Mouse (Mus musculus) liver, embryonic 11.5 days (tissue): ENCODE data around the gene Rnf43. TPM values are rescaled to one million over a fixed set of nuclear protein-coding genes. Genes with fewer than 3 reads are reported as not detected.

Source experiments
- ATAC-seq: fragments of 200-750 bp; cut with Nextera tagmentation; replicated peaks from 2 replicates; pipeline ENCODE4 v1.8.0; 2017; ENCODE audit warnings: moderate number of reproducible peaks, mild to moderate bottlenecking, moderate TSS enrichment, moderate library complexity; ENCODE audit not compliant: low FRiP score
- DNase-seq: peaks from one replicate; pipeline ENCODE4 v3.0.0-alpha.2; 2017; ENCODE audit warnings: low spot score
- H3K27ac ChIP-seq: fragments of 300-500 bp; sonication (generic); 2 replicates; pipeline ENCODE4 v1.5.1; 2014; ENCODE audit warnings: mild to moderate bottlenecking, low read depth, low read length, control low read depth
- H3K27me3 ChIP-seq: fragments of 300-500 bp; sonication (generic); replicated peaks from 2 replicates; pipeline ENCODE4 v1.6.1; 2014; ENCODE audit warnings: low read length, mixed read lengths; ENCODE audit not compliant: control insufficient read depth, insufficient read depth
- H3K36me3 ChIP-seq: fragments of 300-500 bp; sonication (generic); 2 replicates; pipeline ENCODE4 v1.6.1; 2014; ENCODE audit warnings: mild to moderate bottlenecking, low read length, moderate library complexity, mixed read lengths; ENCODE audit not compliant: control insufficient read depth, insufficient read depth
- H3K4me1 ChIP-seq: fragments of 300-500 bp; sonication (generic); replicated peaks from 2 replicates; pipeline ENCODE4 v1.6.1; 2014; ENCODE audit warnings: low read length, mixed read lengths; ENCODE audit not compliant: control insufficient read depth, insufficient read depth
- H3K4me2 ChIP-seq: fragments of 300-500 bp; sonication (generic); 2 replicates; pipeline ENCODE4 v1.6.1; 2014; ENCODE audit warnings: mild to moderate bottlenecking, control low read depth, moderate library complexity
- H3K4me3 ChIP-seq: fragments of 300-500 bp; sonication (generic); 2 replicates; pipeline ENCODE4 v1.5.1; 2014; ENCODE audit warnings: low read depth, low read length, control low read depth
- H3K9ac ChIP-seq: fragments of 300-500 bp; sonication (generic); 2 replicates; pipeline ENCODE4 v1.6.1; 2014; ENCODE audit warnings: low read depth, low read length, control low read depth
- H3K9me3 ChIP-seq: fragments of 300-500 bp; sonication (generic); 2 replicates; pipeline ENCODE4 v1.6.1; 2016; ENCODE audit warnings: low read length, inconsistent platforms, mixed read lengths; ENCODE audit not compliant: control insufficient read depth
- WGBS: fragments of 180-500 bp; shearing (Covaris S2); extraction: QIAGEN DNeasy Blood & Tissue Kit; methylation state at CpG from one replicate; pipeline ENCODE4 v1.1.7; 2014; 5-methylcytosine and 5-hydroxymethylcytosine counted together
- polyA plus RNA-seq: library from polyadenylated mRNA; unstranded; fragments of >200 nt; fragmentation: Nextera tagmentation; extraction: Ambion mirVana; gene quantifications from 2 replicates; pipeline ENCODE4 v1.2.1, GENCODE M21; 2014

The Rnf43 gene
- polyA plus RNA-seq, 1 experiment from 2014 or later: 10.0 TPM

- Histone ChIP-seq H3K4me1 (peaks cover 46% of the 10 kb centered on the region), H3K4me2 (peak overlapping the region; percentile 92), H3K27me3 (no peaks in the 10 kb centered on the region), H3K9me3 (no peaks in the 10 kb centered on the region), H3K9ac (peak overlapping the region; percentile 77), H3K4me3 (no peak overlapping the region), H3K27ac (peak overlapping the region; percentile 96), H3K36me3 (peaks cover 17% of the 10 kb centered on the region)
- ATAC-seq (no peak), DNase-seq (no peak)
- WGBS: 49% methylated on average over 6 of the region's 6 CpGs
These were observed 73.2 kb downstream of the Rnf43 start for GRCm38 (mm10) chr11:87735691-87736090.

- peak overlapping the region; percentile 97 for H3K4me3 ChIP-seq
- DNase-seq: peak; percentile 73
- no peaks in the 10 kb centered on the region for H3K9me3 ChIP-seq
- H3K27ac ChIP-seq: peak overlapping the region; percentile 96
- H3K9ac ChIP-seq: peak overlapping the region; percentile 77
- peaks cover 41% of the 10 kb centered on the region for H3K4me1 ChIP-seq
- no peaks in the 10 kb centered on the region for H3K27me3 ChIP-seq
- ATAC-seq: peak; percentile 80
- H3K36me3 ChIP-seq: peaks cover 12% of the 10 kb centered on the region
- WGBS: 2% methylated on average over 31 of the region's 31 CpGs
- peak overlapping the region; percentile 92 for H3K4me2 ChIP-seq
These were observed 74.2 kb downstream of the Rnf43 start for GRCm38 (mm10) chr11:87736647-87737134.

- ATAC-seq: peak; percentile 90
- Histone ChIP-seq H3K4me2 (peak within 1 kb of the TSS; percentile 92), H3K27me3 (no peaks in the 10 kb centered on the region), H3K9me3 (no peaks in the 10 kb centered on the region), H3K36me3 (peaks cover 17% of the 10 kb centered on the region), H3K27ac (peak within 1 kb of the TSS; percentile 96), H3K4me1 (peaks cover 41% of the 10 kb centered on the region), H3K9ac (peak within 1 kb of the TSS; percentile 80), H3K4me3 (peak within 1 kb of the TSS; percentile 97)
- WGBS: under 1% methylated on average over 57 of the region's 57 CpGs
- peak; percentile 98 for DNase-seq
These were observed 74.7 kb downstream of the Rnf43 start, which contains the start of gene Supt4a for GRCm38 (mm10) chr11:87737175-87737740. Gene Supt4a, plus strand, starts transcription at chr11:87737552.

GRCm38 (mm10) chr11:87743691-87744090, 81.2 kb downstream of the Rnf43 start:
- no peak for DNase-seq
- Histone ChIP-seq H3K36me3 (peaks cover 37% of the 10 kb centered on the region), H3K27ac (no peak overlapping the region), H3K9me3 (no peaks in the 10 kb centered on the region), H3K4me1 (peaks cover 9% of the 10 kb centered on the region; the same call in 1 of the 2 replicates), H3K4me3 (no peak overlapping the region), H3K9ac (no peak overlapping the region), H3K27me3 (no peaks in the 10 kb centered on the region), H3K4me2 (no peak overlapping the region)
- WGBS: 95% methylated on average over 3 of the region's 3 CpGs
- ATAC-seq: no peak

GRCm38 (mm10) chr11:87744964-87745363, 82.4 kb downstream of the Rnf43 start:
- H3K4me3 ChIP-seq: no peak overlapping the region
- H3K36me3 ChIP-seq: peaks cover 32% of the 10 kb centered on the region
- no peak for ATAC-seq
- no peak overlapping the region for H3K4me2 ChIP-seq
- H3K27ac ChIP-seq: no peak overlapping the region
- no peak overlapping the region for H3K9ac ChIP-seq
- no peaks in the 10 kb centered on the region for H3K9me3 ChIP-seq
- no peak for DNase-seq
- H3K27me3 ChIP-seq: no peaks in the 10 kb centered on the region
- peaks cover 9% of the 10 kb centered on the region for H3K4me1 ChIP-seq
- WGBS: 59% methylated on average over 4 of the region's 4 CpGs

GRCm38 (mm10) chr11:87745632-87746555, 83.4 kb downstream of the Rnf43 start:
- no peak overlapping the region for H3K4me3 ChIP-seq
- H3K27ac ChIP-seq: peak overlapping the region; percentile 16; the same call in 1 of the 2 replicates
- 77% methylated on average over 9 of the region's 9 CpGs for WGBS
- peaks cover 26% of the 10 kb centered on the region for H3K36me3 ChIP-seq
- no peaks in the 10 kb centered on the region for H3K27me3 ChIP-seq
- peaks cover 15% of the 10 kb centered on the region for H3K4me1 ChIP-seq
- H3K4me2 ChIP-seq: no peak overlapping the region
- H3K9me3 ChIP-seq: no peaks in the 10 kb centered on the region
- ATAC-seq (no peak), DNase-seq (no peak)
- H3K9ac ChIP-seq: no peak overlapping the region; the same call in 1 of the 2 replicates

- Histone ChIP-seq H3K9ac (no peak overlapping the region), H3K27me3 (no peaks in the 10 kb centered on the region), H3K4me3 (no peak overlapping the region), H3K9me3 (no peaks in the 10 kb centered on the region), H3K4me1 (peaks cover 29% of the 10 kb centered on the region), H3K36me3 (peaks cover 21% of the 10 kb centered on the region), H3K27ac (no peak overlapping the region), H3K4me2 (no peak overlapping the region)
- 85% methylated on average over 5 of the region's 5 CpGs for WGBS
- ATAC-seq (no peak), DNase-seq (no peak)
These were observed 84.8 kb downstream of the Rnf43 start for GRCm38 (mm10) chr11:87747312-87747711.

GRCm38 (mm10) chr11:87747716-87748115, 85.2 kb downstream of the Rnf43 start:
- Histone ChIP-seq H3K9me3 (no peaks in the 10 kb centered on the region), H3K27ac (peak overlapping the region; percentile 100), H3K4me2 (peak overlapping the region; percentile 82), H3K4me1 (peaks cover 33% of the 10 kb centered on the region), H3K27me3 (no peaks in the 10 kb centered on the region), H3K36me3 (peaks cover 21% of the 10 kb centered on the region), H3K4me3 (peak overlapping the region; percentile 31; the same call in 1 of the 2 replicates), H3K9ac (peak overlapping the region; percentile 66)
- WGBS: 89% methylated on average over 7 of the region's 7 CpGs
- no peak for DNase-seq
- ATAC-seq: no peak
